Mouse (Mus musculus): ENCODE results near the gene Lpcat1.

- TF ChIP-seq CTCF (IDR thresholded peaks at IDR 0.05; ENCODE audit: borderline replicate concordance, insufficient read depth, low read depth, low read length) (no peak), POLR2A (IDR thresholded peaks at IDR 0.05; ENCODE audit: borderline replicate concordance, insufficient read depth, low read length) (no peak)
Measured at GRCm38 (mm10) chr13:73434687-73435086, 32.3 kb upstream of the Lpcat1 start.

All from cerebellum, adult 2 months (tissue).